Mouse (Mus musculus): ENCODE measurements around the gene Dhx9.
"Not testable (repeated sequence)": the region's sequence is repeated elsewhere in the genome, so short reads cannot be mapped to it uniquely, and the experiment has no call there.

GRCm38 (mm10) chr1:153408296-153408695, 79.2 kb downstream of the Dhx9 start:
- not testable (repeated sequence) for TF ChIP-seq POLR2A (IDR thresholded peaks at IDR 0.05; ENCODE audit: extremely low read depth, insufficient read depth, low read length); CTCF (IDR thresholded peaks at IDR 0.05; ENCODE audit: low read depth, low read length)

Measured in liver, adult 2 months (tissue).